Mouse (Mus musculus) CD4-positive, CD25-positive, alpha-beta regulatory T cell, adult 4 months (primary cell): Measurements from ENCODE around the gene Rbm8a2. TPM values are rescaled to one million over a fixed set of nuclear protein-coding genes. Genes with fewer than 3 reads are reported as not detected.
"Not testable (repeated sequence)": the region's sequence is repeated elsewhere in the genome, so short reads cannot be mapped to it uniquely, and the experiment has no call there.

Experiments used
- ATAC-seq: one replicate; pipeline ENCODE4 v1.8.0; 2017
- polyA plus RNA-seq, 2 experiments: library from polyadenylated mRNA; unstranded; fragments of 100-300 nt; shearing (Covaris generic); gene quantifications; one replicate each; pipeline ENCODE4 v1.2.1; 2017

Gene Rbm8a2
- polyA plus RNA-seq = 1 to 10 TPM in 1 of 2 experiments, not detected in 1; 2.5 TPM

GRCm38 (mm10) chr1:175979014-175979413 is at the start of gene Rbm8a2:
Rbm8a2 (minus strand) TSS chr1:175979114.
- ATAC-seq = not testable (repeated sequence)

- no peak for ATAC-seq
Observed at GRCm38 (mm10) chr1:176028397-176028796, 49.5 kb upstream of the Rbm8a2 start.

GRCm38 (mm10) chr1:176024501-176024900 is 45.6 kb upstream of the Rbm8a2 start:
- no peak for ATAC-seq

- ATAC-seq = no peak
Observed at GRCm38 (mm10) chr1:176018523-176018922, 39.6 kb upstream of the Rbm8a2 start.

GRCm38 (mm10) chr1:176016076-176016475 is 37.2 kb upstream of the Rbm8a2 start:
- ATAC-seq = no peak

- ATAC-seq = no peak
Observed at GRCm38 (mm10) chr1:176013497-176014268, 34.8 kb upstream of the Rbm8a2 start.

GRCm38 (mm10) chr1:176011535-176011934 is 32.6 kb upstream of the Rbm8a2 start:
- no peak for ATAC-seq

GRCm38 (mm10) chr1:176011072-176011471 is 32.2 kb upstream of the Rbm8a2 start:
- no peak for ATAC-seq

GRCm38 (mm10) chr1:176008411-176008810 is 29.5 kb upstream of the Rbm8a2 start:
- ATAC-seq = no peak

- no peak for ATAC-seq
Observed at GRCm38 (mm10) chr1:176000599-176000998, 21.7 kb upstream of the Rbm8a2 start.

GRCm38 (mm10) chr1:175997076-175997651 is 18.2 kb upstream of the Rbm8a2 start:
- no peak for ATAC-seq

GRCm38 (mm10) chr1:175988912-175989311 is 10.0 kb upstream of the Rbm8a2 start:
- ATAC-seq = no peak

- ATAC-seq = no peak
Observed at GRCm38 (mm10) chr1:175988448-175988847, 9.5 kb upstream of the Rbm8a2 start.

- ATAC-seq = no peak
Observed at GRCm38 (mm10) chr1:175970710-175971109, 8.2 kb downstream of the Rbm8a2 start.

GRCm38 (mm10) chr1:175967004-175967745 is 11.7 kb downstream of the Rbm8a2 start:
- no peak for ATAC-seq

GRCm38 (mm10) chr1:175961786-175962185 is 17.1 kb downstream of the Rbm8a2 start:
- no peak for ATAC-seq

- no peak for ATAC-seq
Observed at GRCm38 (mm10) chr1:175950851-175951250, 28.1 kb downstream of the Rbm8a2 start.

GRCm38 (mm10) chr1:175950421-175950820 is 28.5 kb downstream of the Rbm8a2 start:
- ATAC-seq = no peak

GRCm38 (mm10) chr1:175946718-175947315 is 32.1 kb downstream of the Rbm8a2 start:
- no peak for ATAC-seq

- no peak for ATAC-seq
Observed at GRCm38 (mm10) chr1:175943168-175943567, 35.7 kb downstream of the Rbm8a2 start.

GRCm38 (mm10) chr1:175938731-175939130 is 40.2 kb downstream of the Rbm8a2 start:
- no peak for ATAC-seq

- peak; percentile 68 for ATAC-seq
Observed at GRCm38 (mm10) chr1:175936282-175936737, 42.6 kb downstream of the Rbm8a2 start.

- no peak for ATAC-seq
Observed at GRCm38 (mm10) chr1:175931391-175931790, 47.5 kb downstream of the Rbm8a2 start.
